Comparison of ENCODE assay signal across 31 mouse cellular contexts in the genomic region with DNA sequence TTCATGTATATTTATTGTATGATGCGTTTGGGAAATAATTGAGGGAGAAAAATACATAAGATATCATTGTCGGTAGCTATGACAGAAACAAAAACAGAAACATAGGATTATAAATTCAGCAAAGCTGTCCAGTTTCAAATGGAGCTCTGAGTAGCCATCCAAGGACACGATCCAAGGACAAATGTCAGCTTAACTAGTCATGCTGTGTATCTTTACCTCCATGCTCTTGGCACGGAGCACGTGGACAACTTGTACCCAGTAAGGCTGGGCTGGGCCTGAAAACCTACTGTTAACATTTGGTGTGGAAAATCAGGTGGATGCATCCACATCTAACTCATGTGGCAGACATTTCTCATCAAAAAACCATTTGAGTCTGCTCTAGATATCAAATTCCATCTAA. TPM values are rescaled to one million over a fixed set of nuclear protein-coding genes. Genes with fewer than 3 reads are reported as not detected.
A peak's percentile ranks its signal among the peaks of the same experiment; 100 is the strongest.
DNase-seq lines count a peak whose midpoint lies in the region; ATAC-seq lines count a peak whose summit lies in the region.
"Had no signal": no experiment of that assay in that cellular context is flagged by ENCODE, and none has a peak within 500 bp of the region (broad histone marks: within the 10 kb centered on the region; RNA-seq: fewer than 3 reads in every experiment).

No protein-coding gene starts in this region.

- H3K27me3 ChIP-seq in hindbrain, embryonic 10.5 days (ENCODE audit: insufficient read depth, poor library complexity, severe bottlenecking): no peaks in the 10 kb centered on the region
- H3K27me3 ChIP-seq in hindbrain, embryonic 16.5 days (replicated peaks; ENCODE audit: control insufficient read depth, insufficient read depth, low read length): no peaks in the 10 kb centered on the region
- H3K27me3 ChIP-seq: CH12.LX; embryonic facial prominence, embryonic 13.5 days; forebrain, embryonic 12.5 days; forebrain, embryonic 15.5 days; heart, embryonic 13.5 days; hindbrain, embryonic 12.5 days; Patski had no signal

- no peak for DNase-seq in hindbrain, embryonic 10.5 days (ENCODE audit: low spot score)
- peak; percentile 54 for DNase-seq in adrenal gland, adult 2 months
- DNase-seq in adrenal gland, postnatal 10 days: peak; percentile 22
- DNase-seq in adrenal gland, postnatal 36 days: peak; percentile 50 to 68
- no peak for DNase-seq in kidney, postnatal 4 days
- DNase-seq in frontal cortex, adult 2 months (ENCODE audit: extremely low spot score in 1 of 2, low spot score in 1 of 2): no peak
- DNase-seq: B cell, adult 2 months; cerebellum, adult 11-12 months; cerebellum, adult 8-10 months; cerebellum, postnatal 36 days; embryo, embryonic 11 days; gastrocnemius, postnatal 10 days; gastrocnemius, postnatal 36 days; heart, adult 2 months; heart, postnatal 14 days; heart, postnatal 4 days; kidney, adult 2 months had no signal

- 93% methylated on average over 5 of the region's 5 CpGs for WGBS in hindbrain, embryonic 10.5 days
- 88% methylated on average over 5 of the region's 5 CpGs for WGBS in hindbrain, embryonic 16.5 days

- no peak overlapping the region for H3K4me2 ChIP-seq in hindbrain, embryonic 16.5 days (ENCODE audit: low read length)
- H3K4me2 ChIP-seq: embryonic facial prominence, embryonic 13.5 days; forebrain, embryonic 12.5 days; forebrain, embryonic 15.5 days; heart, embryonic 13.5 days; hindbrain, embryonic 12.5 days had no signal

- no peaks in the 10 kb centered on the region for H3K9me3 ChIP-seq in hindbrain, embryonic 10.5 days
- H3K9me3 ChIP-seq in hindbrain, embryonic 16.5 days (ENCODE audit: control insufficient read depth, low read length): no peaks in the 10 kb centered on the region
- H3K9me3 ChIP-seq: embryonic facial prominence, embryonic 10.5 days; embryonic facial prominence, embryonic 13.5 days; forebrain, embryonic 12.5 days; forebrain, embryonic 15.5 days; G1E; heart, embryonic 10.5 days; heart, embryonic 13.5 days; hindbrain, embryonic 12.5 days had no signal

- H3K9ac ChIP-seq in hindbrain, embryonic 16.5 days (ENCODE audit: low read depth, low read length): no peak overlapping the region
- H3K9ac ChIP-seq: embryonic facial prominence, embryonic 13.5 days; forebrain, embryonic 12.5 days; forebrain, embryonic 15.5 days; heart, embryonic 13.5 days; hindbrain, embryonic 12.5 days had no signal

- H3K4me1 ChIP-seq in hindbrain, embryonic 10.5 days (replicated peaks): peaks cover 28% of the 10 kb centered on the region
- H3K4me1 ChIP-seq in hindbrain, embryonic 16.5 days (ENCODE audit: control insufficient read depth, insufficient read depth, low read depth, low read length): peaks cover 2% of the 10 kb centered on the region; the same call in 1 of the 2 replicates
- H3K4me1 ChIP-seq: embryonic facial prominence, embryonic 13.5 days; heart, embryonic 10.5 days had no signal

- ATAC-seq in hindbrain, embryonic 16.5 days: no peak
- ATAC-seq: forebrain, embryonic 15.5 days; inflammation-experienced regulatory T-cells, adult 6 months; intestine, embryonic 16.5 days; Patski had no signal

- peak overlapping the region; percentile 82 for H3K27ac ChIP-seq in hindbrain, embryonic 10.5 days
- H3K27ac ChIP-seq in hindbrain, embryonic 16.5 days (ENCODE audit: low read depth, low read length): no peak overlapping the region
- H3K27ac ChIP-seq: embryonic facial prominence, embryonic 13.5 days; forebrain, embryonic 12.5 days; forebrain, embryonic 15.5 days; heart, adult 2 months; heart, embryonic 10.5 days; heart, embryonic 13.5 days had no signal

- H3K4me3 ChIP-seq in hindbrain, embryonic 10.5 days: no peak overlapping the region
- H3K4me3 ChIP-seq in hindbrain, embryonic 16.5 days (ENCODE audit: low read length): no peak overlapping the region
- H3K4me3 ChIP-seq: embryonic facial prominence, embryonic 10.5 days; embryonic facial prominence, embryonic 13.5 days; erythroblast, embryonic 14.5 days; forebrain, embryonic 12.5 days; forebrain, embryonic 15.5 days; heart, adult 2 months; heart, embryonic 10.5 days; heart, embryonic 13.5 days; hindbrain, embryonic 12.5 days had no signal

- no peaks in the 10 kb centered on the region for H3K36me3 ChIP-seq in hindbrain, embryonic 10.5 days
- H3K36me3 ChIP-seq in hindbrain, embryonic 16.5 days (ENCODE audit: control insufficient read depth, insufficient read depth, low read length): no peaks in the 10 kb centered on the region
- H3K36me3 ChIP-seq: embryonic facial prominence, embryonic 10.5 days; embryonic facial prominence, embryonic 13.5 days; forebrain, embryonic 12.5 days; forebrain, embryonic 15.5 days; G1E; heart, embryonic 10.5 days; heart, embryonic 13.5 days; hindbrain, embryonic 12.5 days had no signal

RNA-seq across cellular contexts. Expression of a gene that starts 41.8 kb away (rescaled TPM):
- 23.7 and 25.1 TPM in 2 replicates for polyA plus RNA-seq in hindbrain, embryonic 10.5 days (2016; fragmentation: Nextera tagmentation; extraction: Ambion mirVana)
- polyA plus RNA-seq in hindbrain, embryonic 16.5 days (2015; fragmentation: Nextera tagmentation; extraction: Ambion mirVana): 20.5 and 23.3 TPM in 2 replicates
- 1 to 10 TPM; 3.0 to 4.4 TPM for total RNA-seq in adrenal gland, adult 2 months (2021)
- polyA plus RNA-seq in adrenal gland, adult 2 months (2012; rRNA removed): 0.68 and 0.93 TPM in 2 replicates
- total RNA-seq in adrenal gland, postnatal 10 days (2021): 1 to 10 TPM; 4.7 to 5.3 TPM
- total RNA-seq in adrenal gland, postnatal 36 days (2021): 1 to 10 TPM; 2.9 to 4.0 TPM
- 9.1 and 9.3 TPM in 2 replicates for polyA plus RNA-seq in frontal cortex, adult 2 months (2012; rRNA removed)

Comparison
In these comparisons a context has a peak if more than half of its experiments do, and no peak if none do; other contexts are left out.
1. DNase-seq: peak in adrenal gland, adult 2 months (single experiment), adrenal gland, postnatal 10 days (single experiment) and adrenal gland, postnatal 36 days (2 of 2); none in hindbrain, embryonic 10.5 days (single experiment), kidney, postnatal 4 days (0 of 2) and frontal cortex, adult 2 months (0 of 2).